Mouse (Mus musculus) hematopoietic stem cell, adult 5-6 weeks (primary cell): ENCODE measurements around the gene Eya2. TPM values are rescaled to one million over a fixed set of nuclear protein-coding genes. Genes with fewer than 3 reads are reported as not detected.
A peak's percentile ranks its signal among the peaks of the same experiment; 100 is the strongest.

Source experiments
- ATAC-seq, 2 experiments: fragments of 125-278 bp in 1 of 2; replicated peaks in 1 of 2; 2 replicates each; pipeline ENCODE4 v1.8.0; 2016 to 2017; ENCODE audit warnings: inconsistent platforms in 2 of 2, mild to moderate bottlenecking in 2 of 2, moderate number of reproducible peaks in 2 of 2, low read depth in 1 of 2, moderate TSS enrichment in 1 of 2; ENCODE audit not compliant: low FRiP score in 2 of 2, poor library complexity in 2 of 2, severe bottlenecking in 2 of 2, insufficient read depth in 1 of 2, low TSS enrichment in 1 of 2
- total RNA-seq: library from RNA; stranded (forward); fragments of 172-1452, 232-1000 nt; gene quantifications from 2 replicates; pipeline ENCODE4 v1.2.3, GENCODE M21; 2017

Gene Eya2
- total RNA-seq, 1 experiment from 2014 or later: 32.9 TPM

DNA sequence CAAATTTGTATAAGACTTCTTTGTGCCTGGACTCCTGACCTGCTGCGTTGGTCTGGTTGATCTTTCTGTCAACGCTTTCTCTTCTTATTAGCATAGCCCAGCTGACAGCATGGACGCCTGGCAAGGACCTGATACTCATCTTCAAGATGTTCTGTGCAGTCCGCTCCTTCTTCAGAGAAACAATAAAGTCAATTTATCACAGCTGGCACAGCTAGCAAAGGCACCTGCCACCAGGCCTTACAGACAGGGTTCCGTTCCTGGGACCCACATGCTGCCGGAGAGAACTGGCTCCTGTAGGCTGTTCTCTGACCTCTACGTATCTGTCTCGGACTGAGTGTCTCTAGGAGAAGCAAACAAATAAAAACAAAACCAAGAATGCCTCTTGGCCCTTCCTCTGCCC lies 11.8 kb upstream of the Eya2 start:
- ATAC-seq: no peak

DNA sequence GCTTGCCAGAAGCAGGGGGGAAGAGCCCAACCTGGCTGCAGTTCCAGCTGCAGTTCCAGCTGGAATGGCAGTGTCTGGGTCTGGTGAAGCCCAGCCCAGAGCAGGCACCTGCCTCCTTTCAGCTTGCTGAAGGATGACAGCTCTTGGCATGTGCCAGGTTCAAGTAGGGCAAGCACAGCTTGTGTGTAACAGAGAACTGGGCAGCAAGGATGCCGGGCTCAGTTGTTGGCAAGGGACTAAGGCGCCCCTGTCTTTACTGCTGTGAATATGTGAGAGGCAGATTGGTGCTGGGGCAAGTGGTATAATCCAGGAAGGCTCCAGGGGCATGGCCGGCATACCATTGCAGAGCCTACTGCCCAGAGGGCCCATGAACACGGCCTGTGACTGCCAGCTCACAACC lies 11.3 kb upstream of the Eya2 start:
- ATAC-seq: no peak

DNA sequence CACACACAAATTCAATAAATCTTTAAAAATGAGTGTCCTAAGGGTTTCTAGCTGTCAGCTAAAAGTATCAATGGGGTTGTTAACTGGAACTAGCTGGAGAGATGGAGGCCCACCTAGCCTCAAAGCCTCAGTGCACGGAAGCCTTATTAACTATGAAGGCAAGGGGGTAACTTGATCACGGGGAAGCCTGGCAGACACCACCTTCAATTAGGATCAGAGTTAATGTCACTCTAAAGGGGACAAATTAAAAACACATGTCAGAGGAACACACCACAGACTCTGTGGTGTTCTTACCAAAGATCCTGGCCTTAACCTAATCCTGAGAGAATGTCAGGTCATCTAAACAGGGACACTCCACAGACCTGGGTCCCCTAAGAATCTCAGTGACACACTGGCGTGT lies 10.3 kb upstream of the Eya2 start:
- ATAC-seq: no peak

DNA sequence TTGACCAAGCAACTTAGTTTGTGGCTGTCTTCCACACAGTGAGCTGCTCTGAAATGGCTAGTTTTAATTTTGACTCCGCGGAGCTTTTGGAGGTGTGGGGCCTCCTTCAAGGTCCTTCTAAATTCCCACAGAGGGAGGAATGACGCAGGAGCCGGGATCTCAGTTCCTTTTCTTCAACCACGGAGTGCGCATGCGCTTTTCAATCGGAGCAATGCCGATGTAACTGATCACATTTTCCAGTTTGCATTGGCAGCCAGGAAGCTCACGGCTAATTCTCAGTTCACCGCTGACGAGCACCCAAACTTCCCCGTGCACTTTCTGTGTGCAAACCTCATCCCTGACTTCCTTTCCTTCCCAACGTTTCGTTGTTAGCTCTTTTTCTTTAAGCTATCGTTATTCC lies 4.1 kb upstream of the Eya2 start:
- ATAC-seq: no peak

DNA sequence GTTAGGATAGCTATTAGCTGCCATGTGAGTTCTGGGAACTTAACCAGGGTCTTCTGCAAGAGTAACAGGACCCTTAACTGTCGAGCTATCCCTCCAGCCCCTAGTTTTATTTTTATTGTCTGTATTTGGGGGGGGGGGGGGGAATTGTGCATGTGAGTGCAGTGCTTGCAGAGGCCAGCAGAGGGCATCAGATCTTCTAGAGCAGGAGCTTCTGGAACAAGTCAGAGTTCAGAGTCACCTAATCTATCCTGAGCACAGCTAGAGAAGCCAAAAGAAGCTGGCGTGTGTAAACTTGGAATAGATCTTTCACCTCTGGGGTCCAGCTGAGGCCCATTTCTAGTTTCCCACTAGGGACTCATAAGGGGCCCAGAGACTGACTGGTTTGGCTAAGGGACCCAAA lies 1.1 kb upstream of the Eya2 start:
- ATAC-seq: no peak

DNA sequence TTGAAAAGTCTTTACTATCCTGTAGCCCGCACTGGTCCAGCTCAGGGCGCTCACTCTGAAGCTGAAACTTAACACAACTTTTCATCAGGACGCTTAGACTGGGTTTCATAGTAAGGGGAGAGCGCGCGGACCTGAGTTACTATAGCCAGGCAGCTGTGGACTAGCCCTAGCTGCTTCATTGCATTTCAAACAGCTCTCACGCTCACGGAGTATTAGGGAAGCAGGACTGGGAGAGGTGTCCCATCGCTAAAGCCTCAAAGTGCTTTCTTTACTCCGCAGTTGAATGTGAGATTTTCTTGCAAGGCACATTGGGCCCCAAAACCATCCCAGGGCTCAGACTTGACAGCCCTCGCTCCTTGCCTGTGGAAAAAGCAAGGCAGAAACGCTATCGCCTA lies 841 bp downstream of the Eya2 start:
- 0 out of 4 replicates have a peak, but pooled peaks of 1 of the 2 experiments have one; percentile 32 for ATAC-seq

DNA sequence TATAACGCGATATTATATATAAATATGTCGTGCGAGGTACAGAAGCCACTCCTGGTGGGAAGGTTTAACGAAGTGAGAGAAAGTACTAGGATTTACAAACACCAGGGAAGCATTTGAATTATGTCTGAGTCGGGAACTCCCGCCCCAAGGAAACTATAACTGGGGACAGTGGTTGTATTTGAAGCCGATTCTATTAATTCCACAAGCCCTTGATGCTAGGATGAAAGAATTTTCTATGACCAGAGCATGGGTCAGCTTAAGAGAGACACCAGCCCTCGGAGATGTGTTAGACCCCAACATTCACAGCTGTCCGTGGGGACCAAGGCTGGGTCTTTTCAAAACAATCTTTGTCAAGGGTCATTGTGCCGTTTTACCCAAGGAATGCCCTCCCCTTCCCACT lies 1.3 kb downstream of the Eya2 start:
- ATAC-seq: no peak

DNA sequence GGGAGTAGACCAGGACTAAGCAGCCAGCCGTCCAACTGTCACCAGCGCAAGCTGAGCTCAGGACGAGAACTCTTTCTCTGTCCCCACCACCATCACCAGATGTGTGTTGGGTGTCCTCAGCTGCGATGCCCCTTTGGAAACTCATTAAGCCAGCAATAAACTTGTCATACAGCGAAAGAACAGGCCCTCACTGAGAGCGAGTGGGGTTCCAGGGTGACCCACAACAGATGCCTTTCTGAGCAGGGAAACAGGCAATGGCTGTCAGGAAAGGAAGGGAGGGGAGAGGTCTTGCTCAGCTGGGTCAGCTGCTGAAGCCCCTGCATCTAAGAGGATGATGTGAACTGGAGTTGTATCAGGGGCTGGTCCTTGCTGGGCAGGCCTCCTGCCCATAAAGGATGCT lies 2.7 kb downstream of the Eya2 start:
- ATAC-seq: no peak

DNA sequence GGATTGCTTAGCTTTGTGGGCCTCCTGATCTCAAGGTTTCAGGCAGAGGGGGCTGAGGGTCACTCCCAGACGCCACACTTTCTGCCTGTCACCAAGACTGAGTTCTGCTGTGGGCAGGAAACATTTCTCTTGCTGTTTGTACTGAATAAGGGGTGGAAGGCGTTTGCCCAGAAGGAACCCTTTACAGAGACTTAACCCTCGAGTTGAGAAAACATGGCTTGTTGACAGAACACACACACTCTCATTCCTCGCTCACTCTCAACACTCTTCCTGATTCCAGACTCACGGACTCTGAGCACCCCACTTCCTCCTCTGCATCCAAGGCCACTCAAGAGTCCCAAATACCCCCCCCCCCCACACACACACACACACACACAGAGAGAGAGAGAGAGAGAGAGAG lies 3.3 kb downstream of the Eya2 start:
- no peak for ATAC-seq

DNA sequence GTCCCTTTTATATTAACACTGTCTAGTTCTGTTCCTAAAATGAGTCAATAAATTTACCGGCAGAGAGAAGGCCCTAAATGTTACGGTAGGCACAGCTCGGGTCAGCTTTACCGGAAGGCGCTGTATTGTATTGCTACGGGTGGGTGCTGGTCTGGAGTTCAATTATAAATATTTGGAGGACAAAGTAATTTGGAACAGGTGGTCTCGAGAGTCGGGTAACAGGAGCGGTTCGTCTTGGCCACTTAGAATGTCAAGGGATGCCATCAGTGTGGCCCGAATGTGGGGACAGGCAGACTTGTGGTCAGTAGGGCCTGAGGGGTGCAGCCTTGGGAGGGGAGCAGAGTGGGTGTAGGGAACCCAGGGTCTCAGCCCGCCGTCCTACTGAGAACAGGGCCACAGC lies 4.7 kb downstream of the Eya2 start:
- no peak for ATAC-seq

DNA sequence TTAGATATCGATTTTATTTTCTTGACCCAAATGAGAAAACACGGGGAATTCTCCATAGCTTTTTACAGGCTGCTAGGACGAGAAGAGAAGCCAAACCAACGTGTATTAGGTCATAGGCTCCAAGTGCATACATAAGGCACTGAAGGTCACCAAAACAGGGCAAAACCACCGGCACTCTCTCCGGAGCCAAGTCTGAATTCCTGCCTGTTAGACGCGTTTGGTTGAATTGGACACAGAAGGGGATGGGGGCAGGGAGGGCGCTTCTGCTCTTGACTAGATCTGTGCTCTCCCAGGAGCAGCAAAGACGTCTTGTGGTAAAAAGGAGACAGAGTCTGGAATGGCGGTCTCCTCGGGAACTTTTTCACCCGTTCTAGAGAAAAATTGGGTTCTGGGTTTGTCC lies 6.1 kb downstream of the Eya2 start:
- no peak for ATAC-seq

DNA sequence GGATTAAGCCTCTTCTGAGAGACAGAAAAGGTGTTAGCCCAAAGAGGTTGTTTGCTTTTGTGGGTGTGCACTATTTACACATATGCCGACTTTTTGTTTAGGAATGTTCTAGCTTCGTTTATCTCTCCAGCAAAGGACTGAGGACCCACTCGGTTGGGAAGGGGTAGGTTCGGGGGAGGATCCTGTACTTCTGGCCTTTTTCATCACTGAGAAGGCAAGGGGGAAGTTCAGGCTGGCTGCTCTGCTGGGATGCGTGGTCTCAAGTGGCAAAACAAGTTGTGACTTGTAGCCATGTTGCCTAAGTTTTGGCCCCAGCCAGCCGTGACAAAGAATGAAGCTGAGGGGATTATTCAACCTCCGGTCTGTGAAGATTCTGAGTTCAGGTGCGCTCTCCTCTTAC lies 6.8 kb downstream of the Eya2 start:
- no peak for ATAC-seq

DNA sequence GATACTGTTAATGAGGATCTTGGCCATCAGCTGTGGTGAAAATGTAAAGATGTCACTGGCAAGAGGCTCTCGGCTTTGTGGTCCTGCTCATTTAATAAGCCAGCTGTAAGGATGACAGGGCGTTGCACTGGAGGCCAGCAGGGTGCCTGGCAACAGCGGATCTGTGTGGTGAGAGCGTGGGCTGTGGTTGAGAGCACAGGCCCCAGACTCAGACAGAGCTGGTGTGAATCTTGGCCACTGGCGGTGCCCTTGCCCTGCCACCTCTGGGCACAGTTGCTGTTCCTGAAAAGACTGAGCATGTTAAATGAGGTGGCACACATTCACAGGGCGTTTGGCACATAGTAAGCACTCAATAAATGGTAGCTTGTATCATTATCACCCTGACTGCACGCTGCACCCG lies 8.9 kb downstream of the Eya2 start:
- peak; percentile 67 to 76; a peak in 3 of 4 replicates for ATAC-seq

DNA sequence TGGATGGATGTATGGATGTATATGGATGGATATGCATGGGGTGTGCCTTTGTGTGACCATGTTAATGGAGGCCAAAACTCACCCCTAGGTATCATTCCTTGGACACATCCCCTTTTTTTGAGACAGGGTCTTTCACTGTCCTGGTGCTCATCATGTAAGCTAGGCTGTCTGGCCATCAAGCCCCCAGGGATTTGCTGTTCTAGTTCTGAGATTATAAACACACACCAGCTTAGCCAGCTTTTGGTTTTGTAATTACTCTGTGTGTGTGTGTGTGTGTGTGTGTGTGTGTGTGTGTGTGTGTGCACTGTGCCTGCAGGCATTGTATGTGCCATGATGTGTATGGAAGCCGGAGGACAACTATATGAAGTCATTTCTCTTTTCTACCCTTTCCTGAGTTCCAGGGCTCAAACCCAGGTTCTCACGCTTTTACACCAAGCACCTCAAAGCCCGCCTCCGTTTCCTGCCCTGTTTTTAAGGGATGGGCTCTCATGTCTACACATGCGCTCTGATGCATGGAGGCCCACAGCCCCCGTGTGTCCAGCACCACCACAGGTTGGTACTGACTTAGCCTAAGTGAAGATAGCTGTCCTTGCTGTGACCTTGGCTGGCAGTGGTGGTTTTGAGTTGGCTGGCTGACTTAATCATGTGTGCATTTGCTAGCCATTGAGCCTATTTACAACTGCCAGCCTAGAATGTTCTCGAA lies 16.9 kb downstream of the Eya2 start:
- no peak for ATAC-seq

DNA sequence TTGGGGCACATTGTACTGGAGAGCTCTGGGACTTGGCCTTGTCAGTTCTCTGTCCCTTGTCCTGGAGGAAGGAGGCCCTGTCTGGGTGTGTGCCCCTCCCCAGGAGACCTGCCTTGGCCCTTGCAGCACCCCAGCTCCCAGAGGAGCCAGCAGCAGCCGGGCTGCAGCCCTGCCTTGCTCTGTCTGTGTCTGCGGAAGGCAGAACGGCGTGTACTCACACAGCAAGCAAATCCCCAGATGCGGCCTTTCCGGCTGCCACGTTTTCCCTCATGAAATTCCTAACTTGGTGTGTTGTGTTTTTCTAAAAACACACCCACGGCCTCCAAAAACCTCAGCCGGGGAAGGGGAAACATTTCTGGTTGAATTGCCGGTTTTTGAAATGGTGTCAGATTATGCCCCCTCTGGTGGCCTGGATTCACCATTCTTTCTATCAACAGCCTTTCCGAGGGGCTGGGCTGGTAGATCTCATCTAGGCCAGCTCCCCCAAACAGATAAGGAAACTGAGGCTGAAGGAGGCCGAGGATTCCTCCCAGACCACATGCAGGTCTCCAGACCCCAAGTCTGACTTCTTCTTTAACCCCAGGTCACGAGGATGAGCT lies 19.0 kb downstream of the Eya2 start:
- ATAC-seq: no peak

DNA sequence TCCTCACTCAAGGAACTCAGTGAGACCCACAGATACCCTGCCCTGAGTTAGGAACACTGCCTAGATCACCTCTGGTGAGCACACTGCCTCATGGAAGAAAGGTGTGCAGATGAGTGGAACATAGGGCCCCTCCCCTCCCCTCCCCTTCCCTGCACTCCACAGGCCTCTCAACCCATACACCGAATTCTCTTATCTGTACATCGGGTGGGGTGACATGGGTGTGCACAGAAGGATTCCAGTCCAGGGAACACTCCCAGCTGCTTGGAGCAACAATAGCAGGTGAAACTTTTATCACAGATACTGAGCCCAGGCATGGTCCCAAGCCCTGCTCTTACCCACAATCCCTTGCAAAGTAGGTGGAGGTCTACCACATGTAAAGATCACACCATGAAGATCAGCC lies 26.7 kb downstream of the Eya2 start:
- ATAC-seq: no peak

DNA sequence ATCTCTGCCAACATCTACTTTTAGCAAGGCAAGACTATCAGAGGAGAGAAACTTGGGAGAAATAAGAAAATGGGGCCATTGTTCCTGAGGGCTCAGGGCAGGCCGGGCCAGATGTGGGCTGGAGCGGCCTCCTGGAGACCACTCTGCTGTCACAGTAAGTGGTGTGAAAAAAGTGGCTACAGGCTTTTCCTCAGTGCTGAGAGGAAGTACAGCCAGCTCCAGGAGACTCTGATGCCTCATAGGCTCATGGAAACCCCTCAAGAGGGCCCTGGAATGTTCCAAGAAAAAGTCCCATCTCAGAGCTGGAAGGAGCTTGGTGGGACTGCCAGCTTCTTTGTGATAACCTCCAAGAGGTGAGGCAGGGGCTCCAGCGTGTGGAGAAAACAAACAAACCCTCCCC lies 27.8 kb downstream of the Eya2 start:
- ATAC-seq: no peak

DNA sequence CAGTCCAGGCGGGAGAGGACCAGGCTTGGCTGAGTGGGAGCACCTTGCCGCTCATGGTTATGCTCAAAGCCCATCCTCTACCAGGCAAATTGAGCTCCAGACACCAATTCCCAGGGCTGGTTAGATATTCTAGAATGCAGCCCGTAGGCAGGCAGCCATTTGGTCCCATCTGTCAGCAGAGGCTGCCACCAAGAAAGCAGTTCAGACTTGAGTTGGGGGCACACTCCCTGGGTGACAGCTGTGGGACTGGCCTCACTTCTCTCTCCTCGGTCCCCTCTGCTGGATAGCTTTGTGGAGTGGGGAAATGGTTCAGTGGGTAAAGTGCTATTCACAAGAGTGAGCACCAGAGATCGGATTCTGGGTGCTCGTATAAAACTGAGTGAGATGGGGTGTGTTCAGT lies 32.0 kb downstream of the Eya2 start:
- ATAC-seq: no peak

DNA sequence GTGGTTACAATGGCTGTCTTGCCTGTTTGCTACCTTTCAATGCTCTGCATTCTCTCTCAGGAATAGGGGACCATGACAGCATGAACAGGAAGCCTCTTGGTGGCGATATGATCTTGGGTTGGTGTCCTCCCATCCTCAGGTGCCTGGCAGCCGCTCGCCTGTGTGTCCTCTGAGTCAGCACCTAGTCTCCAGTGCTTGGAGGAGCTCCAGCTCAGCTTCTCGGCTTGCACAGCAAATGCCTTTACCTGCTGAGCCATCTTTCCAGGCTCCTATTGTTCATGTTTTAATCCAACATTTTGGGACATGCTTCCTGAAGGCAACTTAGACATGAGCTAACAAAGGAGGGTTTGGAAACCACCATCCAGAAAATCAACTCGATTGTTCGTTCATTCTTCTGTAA lies 33.1 kb downstream of the Eya2 start:
- ATAC-seq: 0 out of 4 replicates have a peak, but pooled peaks of 1 of the 2 experiments have one; percentile 38
